Mouse (Mus musculus) CD4-positive, CD25-positive, alpha-beta regulatory T cell, adult 2 months (primary cell): ENCODE data around the gene Itpka.
A peak's percentile ranks its signal among the peaks of the same experiment; 100 is the strongest.
"Not testable (repeated sequence)": the region's sequence is repeated elsewhere in the genome, so short reads cannot be mapped to it uniquely, and the experiment has no call there.

Experiments used
- DNase-seq: peaks from one replicate; pipeline ENCODE4 v3.0.0-alpha.2; 2012; ENCODE audit warnings: low read depth, low spot score

Itpka gene

GRCm38 (mm10) chr2:119741581-119742411, at the start of gene Itpka:
Itpka (plus strand) TSS chr2:119742337.
- DNase-seq, result peak; percentile 88

- DNase-seq, result no peak
Measured at GRCm38 (mm10) chr2:119694826-119695225, 47.3 kb upstream of the Itpka start.

DNA sequence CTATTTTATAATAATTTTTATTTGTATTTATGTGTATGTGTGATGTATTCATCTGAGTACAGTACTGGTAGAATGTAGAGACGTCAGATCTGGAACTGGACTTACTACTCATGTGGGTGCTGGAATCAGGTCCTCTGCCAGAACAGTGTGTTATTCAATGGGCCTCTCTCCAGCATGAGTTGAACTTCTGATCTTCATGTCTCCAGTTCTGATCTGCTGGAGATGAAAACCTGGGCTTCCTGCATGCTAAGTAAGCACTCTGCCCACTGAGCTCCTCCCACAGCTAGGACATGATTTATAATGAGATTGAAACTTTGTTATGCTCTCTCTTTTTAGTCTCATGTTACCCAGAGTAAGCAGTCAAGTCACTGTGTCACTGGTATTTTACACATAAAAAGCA, 46.0 kb upstream of the Itpka start:
- no peak for DNase-seq

DNA sequence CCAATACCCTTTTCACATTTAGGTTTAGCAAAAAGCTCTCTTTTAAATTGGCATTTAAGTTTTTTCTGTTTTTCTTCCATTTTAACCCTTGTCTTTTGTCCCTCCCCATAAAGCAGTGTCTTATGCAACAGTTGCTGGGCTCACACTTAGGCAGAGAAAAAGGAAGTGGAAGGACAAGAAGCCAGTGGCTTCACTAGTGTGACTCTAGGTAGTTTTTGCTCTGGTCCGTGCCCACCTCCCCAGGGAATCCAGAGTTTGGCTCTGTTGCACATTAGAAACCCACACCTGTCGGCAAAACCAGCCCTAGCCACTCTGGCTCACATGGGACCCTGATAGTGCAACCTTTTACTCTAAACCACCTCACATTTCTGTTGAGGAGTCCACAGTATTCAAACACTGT, 43.7 kb upstream of the Itpka start:
- no peak for DNase-seq

DNA sequence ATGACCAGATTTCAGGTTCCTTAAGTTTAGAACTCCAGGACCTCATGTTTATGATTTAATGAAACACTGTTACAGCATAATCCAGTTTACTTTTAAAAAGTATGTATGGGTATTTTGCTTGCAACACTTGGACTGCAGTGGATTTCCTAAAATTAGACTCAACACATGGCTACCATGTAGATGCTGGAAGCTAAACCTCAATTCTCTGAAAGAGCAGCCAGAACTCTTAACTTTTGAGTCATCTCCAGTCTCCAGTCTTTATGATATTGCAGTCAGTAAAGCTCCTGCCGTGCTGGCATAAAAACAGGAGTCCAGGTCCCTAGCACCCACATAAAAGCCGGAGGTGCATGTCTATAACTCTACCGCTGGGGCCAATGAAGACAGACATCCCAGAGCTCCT, 42.2 kb upstream of the Itpka start:
- no peak for DNase-seq

DNA sequence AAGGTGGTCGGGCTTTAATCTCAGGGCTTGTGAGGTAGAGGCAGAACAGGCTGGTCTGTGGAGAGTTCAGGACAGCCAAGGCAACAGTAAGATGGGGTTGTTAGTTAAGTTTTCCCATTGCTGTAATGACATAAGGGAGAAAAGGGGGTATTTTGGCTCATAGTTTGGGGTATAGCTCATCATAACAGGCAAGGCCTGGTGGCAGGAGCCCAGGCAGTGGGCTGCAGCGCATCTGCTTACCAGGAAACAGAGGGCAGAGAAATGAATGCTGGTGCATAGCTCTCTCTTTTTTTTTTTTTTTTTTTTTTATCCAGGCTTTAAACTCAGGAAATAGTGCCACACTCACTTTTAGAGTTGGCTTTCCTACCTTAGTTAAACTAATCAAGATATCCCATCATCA, 39.0 kb upstream of the Itpka start:
- no peak for DNase-seq

DNA sequence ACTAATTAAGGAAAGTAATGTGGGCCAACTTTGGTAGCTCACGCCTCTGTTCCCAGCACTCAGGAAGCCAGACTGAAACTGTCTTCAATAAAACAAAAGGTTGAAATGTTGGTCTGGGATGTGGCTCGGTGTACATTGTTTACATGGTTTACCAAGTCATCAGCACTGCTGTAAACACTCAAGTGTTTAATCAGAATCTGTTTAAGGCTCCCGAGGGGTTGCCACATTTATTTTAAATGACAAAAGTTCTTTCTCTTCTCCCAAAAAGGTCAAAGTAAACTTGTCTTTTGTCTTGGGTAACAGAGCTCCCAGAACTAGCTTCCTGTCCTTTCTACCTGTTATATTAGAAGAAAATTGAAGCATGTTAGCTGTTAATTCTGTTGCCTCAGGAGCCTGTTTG, 34.5 kb upstream of the Itpka start:
- DNase-seq, result no peak

DNA sequence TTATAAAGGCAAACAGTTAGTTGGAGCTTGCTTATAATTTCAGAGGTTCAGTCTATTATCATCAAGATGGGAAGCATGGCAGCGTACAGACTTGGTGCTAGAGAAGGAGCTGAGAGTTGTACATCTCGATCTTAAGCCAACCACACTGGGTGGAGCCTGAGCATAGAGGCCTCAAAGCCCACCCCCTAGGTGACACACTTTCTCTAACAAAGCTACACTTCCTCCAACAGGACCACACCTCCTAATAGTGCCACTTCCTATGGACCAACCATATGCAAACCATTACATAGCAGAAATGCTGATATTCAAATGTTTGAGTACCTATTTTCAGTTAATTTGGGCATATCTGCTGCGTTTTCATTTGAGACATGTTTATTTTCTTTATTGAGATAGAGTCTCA, 32.1 kb upstream of the Itpka start:
- no peak for DNase-seq

DNA sequence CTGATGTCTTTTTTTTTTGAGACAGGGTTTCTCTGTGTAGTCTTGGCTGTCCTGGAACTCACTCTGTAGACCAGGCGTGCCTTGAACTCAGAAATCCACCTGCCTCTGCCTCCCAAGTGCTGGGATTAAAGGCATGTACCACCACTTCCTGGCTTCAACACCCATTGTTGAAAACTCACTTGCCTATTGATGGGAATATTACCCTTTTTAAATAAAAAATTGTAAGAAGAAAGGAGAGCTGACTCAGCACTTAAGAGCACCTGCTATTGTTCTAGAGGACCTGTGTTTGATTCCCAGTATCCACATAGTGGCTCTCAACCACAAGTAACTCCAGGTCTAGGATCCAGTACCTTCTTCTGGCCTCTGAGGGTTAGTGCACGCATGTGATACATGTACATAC, 26.3 kb upstream of the Itpka start:
- not testable (repeated sequence) for DNase-seq

DNA sequence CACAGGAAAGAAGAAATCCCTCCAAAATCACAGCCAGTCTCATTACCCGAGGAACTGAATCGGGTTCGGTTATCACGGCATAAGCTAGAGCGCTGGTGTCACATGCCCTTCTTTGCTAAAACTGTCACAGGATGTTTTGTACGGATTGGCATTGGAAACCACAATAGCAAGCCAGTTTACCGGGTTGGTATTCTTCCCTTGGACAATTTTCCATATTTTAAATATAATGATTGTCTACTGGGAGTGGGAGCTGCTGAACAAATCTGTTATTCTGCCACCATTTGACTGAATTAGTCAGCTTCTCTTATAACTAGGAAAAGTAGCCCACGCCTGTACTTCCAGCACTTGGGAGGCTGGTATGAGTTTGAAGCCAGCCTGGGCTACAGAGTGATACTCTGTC, 21.1 kb upstream of the Itpka start:
- no peak for DNase-seq

- DNase-seq, result no peak
Measured at GRCm38 (mm10) chr2:119727762-119728416, 14.2 kb upstream of the Itpka start.

DNA sequence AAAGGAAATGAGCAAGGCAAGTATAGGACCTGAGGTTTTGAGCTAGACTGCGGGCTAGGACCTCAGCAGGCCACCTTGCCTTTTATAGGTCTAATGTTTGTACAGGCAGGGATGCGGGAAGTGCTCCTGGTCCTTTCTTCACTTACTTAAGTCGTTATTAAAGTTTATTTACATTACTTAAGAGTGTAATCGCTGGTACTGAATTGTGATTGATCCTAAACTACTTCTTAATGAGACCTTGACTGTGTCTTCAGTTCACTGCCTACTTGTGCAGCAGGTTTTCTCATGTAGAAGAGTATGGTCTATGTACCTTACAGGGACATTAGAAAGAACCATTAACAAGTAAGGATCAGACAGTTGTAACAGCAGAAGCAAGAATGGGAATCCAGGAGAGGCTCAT, 11.4 kb upstream of the Itpka start:
- DNase-seq, result no peak

DNA sequence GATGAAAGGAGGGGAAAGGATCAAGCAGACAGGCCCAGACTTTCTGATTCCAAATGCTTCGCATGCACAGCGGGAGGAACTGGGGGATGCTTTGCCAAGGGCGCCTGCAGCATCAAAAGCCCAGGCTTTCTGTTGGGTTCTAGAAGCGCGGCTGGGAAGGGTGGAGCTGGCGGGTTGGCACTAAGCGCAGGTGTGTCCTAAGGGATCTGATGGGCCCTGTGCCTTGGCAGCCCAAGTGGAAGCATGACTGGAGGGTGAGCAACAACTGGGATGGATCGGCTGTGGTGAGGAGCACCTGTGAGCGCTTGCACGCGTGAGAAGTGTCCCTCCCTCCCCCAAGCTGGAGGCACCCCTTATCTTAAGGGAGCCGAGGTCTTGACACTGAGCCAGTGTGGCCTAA, 5.0 kb upstream of the Itpka start:
- no peak for DNase-seq

DNA sequence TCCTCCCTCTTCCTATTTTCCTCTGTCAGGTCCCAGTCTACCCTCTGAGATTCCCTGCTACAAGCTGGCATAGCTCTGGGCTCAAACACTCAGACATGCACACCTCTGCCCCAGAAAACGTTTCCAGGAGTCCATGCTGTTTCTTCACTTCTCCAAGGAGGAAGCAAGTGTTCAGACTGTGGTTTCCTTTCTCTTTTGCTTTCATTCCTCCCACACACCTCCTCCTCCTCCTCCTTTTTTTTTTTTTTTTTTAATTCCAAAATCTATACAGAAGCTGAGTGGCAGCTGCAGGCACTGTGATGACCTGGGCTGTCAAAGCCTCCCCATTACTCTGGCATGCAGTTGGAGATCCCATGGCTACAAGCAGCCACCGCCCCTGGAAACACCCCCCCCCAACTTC, 1.6 kb upstream of the Itpka start:
- peak; percentile 16 for DNase-seq

DNA sequence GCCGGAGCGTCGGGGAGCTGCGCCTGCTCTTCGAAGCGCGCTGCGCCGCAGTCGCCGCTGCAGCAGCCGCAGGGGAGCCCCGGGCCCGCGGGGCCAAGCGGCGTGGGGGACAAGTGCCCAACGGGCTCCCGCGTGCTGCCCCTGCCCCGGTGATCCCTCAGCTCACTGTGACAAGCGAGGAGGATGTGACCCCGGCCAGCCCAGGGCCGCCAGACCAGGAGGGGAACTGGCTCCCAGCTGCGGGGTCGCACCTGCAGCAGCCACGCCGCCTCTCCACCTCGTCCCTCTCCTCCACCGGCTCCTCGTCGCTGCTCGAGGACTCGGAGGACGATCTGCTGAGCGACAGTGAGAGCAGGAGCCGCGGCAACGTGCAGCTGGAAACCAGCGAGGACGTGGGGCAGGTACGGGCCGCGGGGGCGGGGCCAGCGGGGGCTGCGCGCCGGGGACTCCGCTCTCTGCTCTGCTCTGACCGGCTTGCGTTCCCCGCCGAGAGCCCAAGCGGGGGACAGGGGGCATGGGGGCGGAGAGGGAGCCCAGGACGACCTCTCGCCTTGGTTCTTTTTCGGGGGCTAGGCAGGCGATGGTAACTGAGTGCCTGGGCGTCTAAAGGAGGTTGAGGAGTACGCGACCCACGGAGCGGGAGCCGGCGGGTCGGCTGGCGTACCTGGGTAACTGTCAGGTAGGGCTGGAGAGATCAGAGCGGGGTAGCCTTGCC, 481 bp downstream of the Itpka start:
- DNase-seq, result peak; percentile 76

GRCm38 (mm10) chr2:119743176-119743807, 1.2 kb downstream of the Itpka start:
- DNase-seq, result peak; percentile 38

- no peak for DNase-seq
Measured at GRCm38 (mm10) chr2:119743808-119744162, 1.6 kb downstream of the Itpka start.

DNA sequence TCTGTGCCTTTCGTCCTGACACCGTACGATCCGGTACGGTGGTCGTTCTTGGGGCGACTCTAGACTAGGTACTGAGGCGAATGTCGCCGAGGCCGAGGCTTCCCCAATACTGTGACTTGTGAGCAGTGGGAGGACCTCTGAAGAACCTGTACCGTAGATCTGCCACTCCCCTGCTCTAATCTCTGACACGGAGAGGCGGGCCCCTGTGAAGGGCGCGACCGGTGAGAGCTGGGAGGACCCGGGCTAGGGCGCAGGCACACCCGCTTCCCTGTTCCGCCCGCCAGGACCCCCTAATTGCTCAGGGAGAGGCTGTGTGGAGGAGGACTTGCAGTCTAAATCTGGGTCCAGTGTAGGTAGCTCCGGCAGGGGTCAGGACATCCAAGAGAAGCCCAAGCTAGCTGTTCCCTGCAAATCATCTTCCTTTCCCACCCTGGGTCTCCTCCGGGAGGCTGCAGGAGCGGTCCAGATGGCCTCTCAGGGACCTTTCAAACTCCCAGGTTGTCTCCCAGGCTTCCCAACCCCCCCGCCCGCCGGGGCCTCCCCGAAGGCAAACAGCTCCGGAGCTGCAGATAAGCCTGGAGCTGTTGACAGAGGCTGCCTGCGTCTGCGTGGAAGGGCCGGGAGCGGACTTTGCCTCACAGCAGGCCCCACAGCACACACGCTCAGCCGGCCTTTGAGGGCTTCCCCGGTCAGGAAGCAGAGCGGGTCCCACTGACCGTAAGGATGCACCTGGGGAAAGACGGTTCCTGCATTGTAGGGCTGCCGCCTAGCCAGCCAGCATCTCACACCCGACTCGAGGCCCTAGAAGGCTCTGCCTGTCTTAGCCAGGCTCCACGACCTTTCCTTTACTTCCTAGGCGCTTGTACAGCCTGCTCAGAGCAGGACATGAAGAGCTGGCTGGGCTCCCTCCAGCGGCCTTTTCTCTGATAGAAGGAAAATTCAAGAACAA, 2.3 kb downstream of the Itpka start:
- DNase-seq, result peak; percentile 61

DNA sequence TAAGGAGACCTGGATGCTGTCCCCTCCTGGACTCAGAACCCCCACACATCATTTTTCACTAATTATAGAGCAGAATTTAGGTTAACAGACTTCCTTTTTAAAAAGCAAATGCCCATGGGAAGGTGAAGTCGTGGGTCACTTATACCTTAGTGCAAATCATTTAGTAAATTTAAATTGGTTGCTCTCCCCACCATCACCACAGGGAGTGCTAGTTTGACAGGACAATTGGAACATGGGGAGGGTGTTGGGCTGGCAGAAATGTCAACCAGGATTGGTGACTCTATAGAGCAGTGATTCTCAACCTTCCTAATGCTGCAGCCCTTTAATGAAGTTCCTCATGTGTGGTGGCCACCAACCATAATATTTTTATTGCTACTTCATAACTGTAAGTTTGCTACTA, 3.1 kb downstream of the Itpka start:
- peak; percentile 51 for DNase-seq

- DNase-seq, result no peak
Measured at GRCm38 (mm10) chr2:119747554-119747953, 5.4 kb downstream of the Itpka start.

- DNase-seq, result no peak
Measured at GRCm38 (mm10) chr2:119749260-119749659, 7.1 kb downstream of the Itpka start.
